Mouse (Mus musculus) telencephalon, adult 2 months (tissue): Measurements from ENCODE around the gene Efna4.

Experiments used
- DNase-seq: peaks from one replicate; pipeline ENCODE4 v3.0.0-alpha.2; 2011; ENCODE audit warnings: low read depth, low spot score

The Efna4 gene

GRCm38 (mm10) chr3:89337721-89338578 is at the start of gene Efna4:
Gene Efna4, minus strand, starts transcription at chr3:89338028.
- DNase-seq, result no peak

GRCm38 (mm10) chr3:89386438-89387420 is 48.9 kb upstream of the Efna4 start:
- no peak for DNase-seq

GRCm38 (mm10) chr3:89385451-89385850 is 47.6 kb upstream of the Efna4 start:
- no peak for DNase-seq

- DNase-seq, result no peak
These were observed 46.7 kb upstream of the Efna4 start for GRCm38 (mm10) chr3:89384331-89385076.

- DNase-seq, result no peak
These were observed 45.9 kb upstream of the Efna4 start for GRCm38 (mm10) chr3:89383651-89384255.

GRCm38 (mm10) chr3:89382950-89383349 is 45.1 kb upstream of the Efna4 start:
- DNase-seq, result no peak

- DNase-seq, result no peak
These were observed 44.4 kb upstream of the Efna4 start for GRCm38 (mm10) chr3:89382033-89382882.

GRCm38 (mm10) chr3:89381233-89381632 is 43.4 kb upstream of the Efna4 start:
- DNase-seq, result no peak

- no peak for DNase-seq
These were observed 42.9 kb upstream of the Efna4 start for GRCm38 (mm10) chr3:89380711-89381110.

- no peak for DNase-seq
These were observed 42.5 kb upstream of the Efna4 start for GRCm38 (mm10) chr3:89380291-89380690.

- DNase-seq, result no peak
These were observed 41.7 kb upstream of the Efna4 start for GRCm38 (mm10) chr3:89379388-89380131.

- DNase-seq, result no peak
These were observed 40.7 kb upstream of the Efna4 start for GRCm38 (mm10) chr3:89378394-89379067.

GRCm38 (mm10) chr3:89377831-89378230 is 40.0 kb upstream of the Efna4 start:
- no peak for DNase-seq

- no peak for DNase-seq
These were observed 35.9 kb upstream of the Efna4 start for GRCm38 (mm10) chr3:89373581-89374231.

- DNase-seq, result no peak
These were observed 29.5 kb upstream of the Efna4 start for GRCm38 (mm10) chr3:89367338-89367737.

GRCm38 (mm10) chr3:89365486-89366414 is 27.9 kb upstream of the Efna4 start:
- DNase-seq, result no peak

- DNase-seq, result no peak
These were observed 27.3 kb upstream of the Efna4 start, which contains the start of gene Dcst1 for GRCm38 (mm10) chr3:89365153-89365485. Gene Dcst1, minus strand, starts transcription at chr3:89365253.
